In genomic region chr14:24486773-24487227, GRCm38 (mm10) we compare ENCODE assay signal across 1 mouse cellular context.
A peak's percentile ranks its signal among the peaks of the same experiment; 100 is the strongest.
TF ChIP-seq lines count a peak whose summit lies in the region.

TSS of gene Polr3a (minus strand) at chr14:24487058.
TSS of gene Rps24 (plus strand) at chr14:24487125.

TF ChIP-seq in MEL, 35 proteins besides CTCF, POLR2A, EP300 and RAD21 (continued from another document):
- TF ChIP-seq GABPA (IDR thresholded peaks at IDR 0.05; ENCODE audit: low read depth, low read length) (peak; percentile 81; the same call in 1 of the 2 replicates), NRF1 (IDR thresholded peaks at IDR 0.05; ENCODE audit: insufficient read depth, low read depth, low read length, poor library complexity, severe bottlenecking) (no peak; the same call in 1 of the 2 replicates), MYB (IDR thresholded peaks at IDR 0.05; ENCODE audit: low read depth, low read length) (no peak), KAT2A (conservative IDR thresholded peaks at IDR 0.05; ENCODE audit: low read depth, low read length) (peak; percentile 78; the same call in 1 of the 2 replicates), USF2 (IDR thresholded peaks at IDR 0.05; ENCODE audit: borderline replicate concordance in 1 of 2, insufficient read depth in 1 of 2, low read depth in 1 of 2, low read length in 2 of 2) (no peak), TCF12 (IDR thresholded peaks at IDR 0.05; ENCODE audit: low read depth, low read length) (peak; percentile 63), MAX (IDR thresholded peaks at IDR 0.05; ENCODE audit: low read length) (peak; percentile 86), ETS1 (IDR thresholded peaks at IDR 0.05; ENCODE audit: low read depth, low read length) (0 out of 2 replicates have a peak, but pooled peaks have one; percentile 50), POLR2AphosphoS2 (IDR thresholded peaks at IDR 0.05; ENCODE audit: low read length) (no peak), ZNF384 (IDR thresholded peaks at IDR 0.05; ENCODE audit: low read depth, low read length) (no peak), TAL1 (IDR thresholded peaks at IDR 0.05; ENCODE audit: low read length) (no peak)
TF ChIP-seq in MEL: peak in this region for 14.
